Mouse (Mus musculus) myocyte (in vitro differentiated cells): ENCODE measurements around the gene Srms.

Experiments used
- E2F4 ChIP-seq: IDR thresholded peaks from one replicate; pipeline ENCODE4 v1.6.1; 2011; ENCODE audit warnings: mild to moderate bottlenecking, control low read depth, moderate library complexity; ENCODE audit not compliant: insufficient read depth
- MAX ChIP-seq: IDR thresholded peaks from one replicate; pipeline ENCODE4 v1.6.1; 2011; ENCODE audit warnings: low read depth, mild to moderate bottlenecking, control low read depth
- MYOD1 ChIP-seq, 3 experiments: IDR thresholded peaks; one replicate each; pipeline ENCODE4 v1.6.1; 2011; ENCODE audit warnings: control low read depth in 2 of 3, low read depth in 2 of 3, mild to moderate bottlenecking in 2 of 3, moderate library complexity in 1 of 3; ENCODE audit not compliant: insufficient read length in 2 of 3, control insufficient read depth in 1 of 3
- MYOG ChIP-seq, 3 experiments: IDR thresholded peaks; one replicate each; pipeline ENCODE4 v1.6.1; 2011; ENCODE audit warnings: control low read depth in 2 of 3, low read depth in 2 of 3, mild to moderate bottlenecking in 2 of 3; ENCODE audit not compliant: insufficient read length in 2 of 3, control insufficient read depth in 1 of 3, insufficient read depth in 1 of 3
- POLR2A ChIP-seq: IDR thresholded peaks from one replicate; pipeline ENCODE4 v1.6.1; 2011; ENCODE audit warnings: low read depth, mild to moderate bottlenecking, control low read depth, moderate library complexity; ENCODE audit not compliant: insufficient read length
- POLR2AphosphoS2 ChIP-seq: IDR thresholded peaks from one replicate; pipeline ENCODE4 v1.6.1; 2011; ENCODE audit warnings: low read depth, control low read depth; ENCODE audit not compliant: insufficient read length
- SRF ChIP-seq: IDR thresholded peaks from one replicate; pipeline ENCODE4 v1.6.1; 2011; ENCODE audit warnings: low read depth; ENCODE audit not compliant: control insufficient read depth, insufficient read length
- TCF12 ChIP-seq: IDR thresholded peaks from one replicate; pipeline ENCODE4 v1.6.1; 2011; ENCODE audit warnings: mild to moderate bottlenecking, control low read depth; ENCODE audit not compliant: poor library complexity, insufficient read depth, severe bottlenecking
- USF1 ChIP-seq: IDR thresholded peaks from one replicate; pipeline ENCODE4 v1.6.1; 2011; ENCODE audit warnings: low read depth, mild to moderate bottlenecking, control low read depth, moderate library complexity

DNA sequence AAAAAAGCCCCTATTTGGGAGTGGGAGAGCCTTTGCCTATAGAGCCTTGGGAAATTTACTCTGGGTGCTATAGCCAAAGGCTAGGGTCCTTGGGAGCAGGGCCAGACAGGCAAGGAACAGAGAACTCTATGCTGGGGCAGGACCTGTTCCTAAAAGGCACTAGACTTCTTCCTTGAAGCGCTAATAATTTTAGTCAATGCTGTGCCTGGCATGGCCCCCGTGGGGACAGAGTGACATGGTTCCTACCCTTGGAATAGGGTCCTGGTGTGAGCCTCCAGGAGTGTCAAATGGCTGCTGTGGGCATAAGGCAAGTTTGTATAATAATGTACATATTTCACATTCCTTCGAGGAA lies 29.3 kb upstream of the Srms start:
- no peak for TF ChIP-seq USF1
- no peak for TF ChIP-seq POLR2AphosphoS2
- TF ChIP-seq MYOD1 (IDR thresholded peaks at IDR 0.05; ENCODE audit: control insufficient read depth in 1 of 3, insufficient read length in 2 of 3, low read depth in 2 of 3), result no peak
- TF ChIP-seq E2F4, result no peak
- no peak for TF ChIP-seq MAX
- no peak for TF ChIP-seq POLR2A
- no peak for TF ChIP-seq MYOG (IDR thresholded peaks at IDR 0.05; ENCODE audit: control insufficient read depth in 1 of 3, insufficient read depth in 1 of 3, insufficient read length in 2 of 3, low read depth in 2 of 3)
- no peak for TF ChIP-seq TCF12
- TF ChIP-seq SRF, result no peak
